19 mouse cellular contexts compared by ENCODE assay signal in the genomic region with DNA sequence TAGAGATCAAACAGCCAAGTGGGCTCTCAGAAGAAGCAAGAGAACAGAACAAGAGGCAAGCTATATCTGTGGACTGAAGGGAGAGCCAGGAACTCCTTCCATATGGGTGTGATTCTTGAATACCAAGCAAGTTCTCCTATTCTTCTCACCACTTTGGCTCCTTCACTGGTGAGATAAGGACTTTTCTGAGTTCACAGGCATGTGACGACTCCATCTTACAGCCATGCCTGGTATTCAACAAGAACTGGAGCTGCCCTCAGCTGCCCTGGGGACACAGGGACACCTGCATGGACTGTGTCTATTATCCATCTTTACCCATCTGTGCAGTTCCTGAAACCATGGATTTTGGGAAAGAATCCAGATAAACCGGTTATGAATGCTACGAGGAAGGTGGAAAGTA. TPM values are rescaled to one million over a fixed set of nuclear protein-coding genes. Genes with fewer than 3 reads are reported as not detected.
A peak's percentile ranks its signal among the peaks of the same experiment; 100 is the strongest.
DNase-seq lines count a peak whose midpoint lies in the region; ATAC-seq and TF ChIP-seq lines count a peak whose summit lies in the region.
"Had no signal": no experiment of that assay in that cellular context is flagged by ENCODE, and none has a peak within 500 bp of the region (broad histone marks: within the 10 kb centered on the region; RNA-seq: fewer than 3 reads in every experiment).

No protein-coding gene starts in this region.

- 48% methylated on average over 3 of the region's 3 CpGs for WGBS in heart, postnatal 0 days
- 63% methylated on average over 3 of the region's 3 CpGs for WGBS in liver, embryonic 15.5 days (ENCODE audit: insufficient replicate concordance)
- WGBS in limb, embryonic 13.5 days, result 76% methylated on average over 3 of the region's 3 CpGs

- no peak for TF ChIP-seq EP300 in heart, postnatal 0 days (IDR thresholded peaks at IDR 0.05; ENCODE audit: low read depth)

- no peaks in the 10 kb centered on the region for H3K36me3 ChIP-seq in heart, postnatal 0 days (replicated peaks; ENCODE audit: control insufficient read depth, insufficient read depth, low read length)
- no peaks in the 10 kb centered on the region for H3K36me3 ChIP-seq in liver, embryonic 15.5 days (replicated peaks)
- peaks cover 12% of the 10 kb centered on the region for H3K36me3 ChIP-seq in limb, embryonic 13.5 days
- H3K36me3 ChIP-seq: forebrain, embryonic 10.5 days; hindbrain, embryonic 12.5 days; liver, embryonic 13.5 days; midbrain, embryonic 13.5 days; neural tube, embryonic 12.5 days had no signal

- no peak for DNase-seq in heart, postnatal 0 days (ENCODE audit: low spot score)
- no peak for DNase-seq in heart, adult 9 months (ENCODE audit: low spot score in 2 of 2)
- no peak for DNase-seq in liver
- DNase-seq: cerebellum, adult 11-12 months; forebrain, postnatal 0 days; layer of hippocampus, adult 9-11 months; liver, embryonic 13.5 days; retina, postnatal 1 day; right cerebral cortex, postnatal 25 days had no signal

- H3K4me3 ChIP-seq in heart, postnatal 0 days (ENCODE audit: low read depth, low read length), result no peak overlapping the region
- H3K4me3 ChIP-seq in liver, embryonic 15.5 days (replicated peaks), result no peak overlapping the region
- H3K4me3 ChIP-seq in brown adipose tissue, adult 24 weeks (ENCODE audit: insufficient read depth, low read depth, low read length), result no peak overlapping the region
- no peak overlapping the region for H3K4me3 ChIP-seq in limb, embryonic 13.5 days
- H3K4me3 ChIP-seq: forebrain, embryonic 10.5 days; hindbrain, embryonic 12.5 days; liver, embryonic 13.5 days; midbrain, embryonic 13.5 days; neural tube, embryonic 12.5 days had no signal

- TF ChIP-seq CTCF in heart, postnatal 0 days (IDR thresholded peaks at IDR 0.05; ENCODE audit: low read depth), result no peak

- H3K27ac ChIP-seq in heart, postnatal 0 days (ENCODE audit: low read depth), result 0 out of 2 replicates have a peak overlapping the region, but pooled peaks have one; percentile 0
- H3K27ac ChIP-seq in liver, embryonic 15.5 days (replicated peaks), result 0 out of 2 replicates have a peak overlapping the region, but pooled peaks have one; percentile 0
- H3K27ac ChIP-seq in brown adipose tissue, adult 24 weeks (replicated peaks; ENCODE audit: low read depth, low read length), result peak overlapping the region; percentile 41
- H3K27ac ChIP-seq in limb, embryonic 13.5 days, result peak overlapping the region; percentile 33; the same call in 1 of the 2 replicates
- H3K27ac ChIP-seq: forebrain, embryonic 10.5 days; hindbrain, embryonic 12.5 days; liver, embryonic 13.5 days; midbrain, embryonic 13.5 days; neural tube, embryonic 12.5 days had no signal

- no peak for ATAC-seq in heart, postnatal 0 days (ENCODE audit: insufficient read depth, low read depth)
- no peak for ATAC-seq in liver, embryonic 15.5 days (ENCODE audit: insufficient read depth)
- no peak for ATAC-seq in limb, embryonic 13.5 days (ENCODE audit: low FRiP score, low read depth)
- no peak for ATAC-seq in megakaryocyte, adult 5-6 weeks (ENCODE audit: poor library complexity, severe bottlenecking)
- ATAC-seq: forebrain, postnatal 0 days; midbrain, embryonic 13.5 days; Patski had no signal

- H3K4me2 ChIP-seq in heart, postnatal 0 days (ENCODE audit: low read depth, low read length), result no peak overlapping the region
- H3K4me2 ChIP-seq in liver, embryonic 15.5 days, result no peak overlapping the region
- no peak overlapping the region for H3K4me2 ChIP-seq in limb, embryonic 13.5 days (replicated peaks)
- H3K4me2 ChIP-seq: heart, embryonic 11.5 days; hindbrain, embryonic 12.5 days; liver, embryonic 13.5 days; midbrain, embryonic 13.5 days; neural tube, embryonic 12.5 days had no signal

- H3K9ac ChIP-seq in heart, postnatal 0 days (replicated peaks; ENCODE audit: low read depth, low read length), result no peak overlapping the region
- no peak overlapping the region for H3K9ac ChIP-seq in liver, embryonic 15.5 days
- no peak overlapping the region for H3K9ac ChIP-seq in limb, embryonic 13.5 days
- H3K9ac ChIP-seq: forebrain, postnatal 0 days; hindbrain, embryonic 12.5 days; liver, embryonic 13.5 days; midbrain, embryonic 13.5 days; neural tube, embryonic 12.5 days had no signal

- no peaks in the 10 kb centered on the region for H3K9me3 ChIP-seq in heart, postnatal 0 days (replicated peaks; ENCODE audit: control insufficient read depth, low read length)
- H3K9me3 ChIP-seq in liver, embryonic 15.5 days (replicated peaks), result no peaks in the 10 kb centered on the region
- H3K9me3 ChIP-seq in limb, embryonic 13.5 days, result no peaks in the 10 kb centered on the region
- H3K9me3 ChIP-seq: forebrain, embryonic 10.5 days; hindbrain, embryonic 12.5 days; liver, embryonic 13.5 days; midbrain, embryonic 13.5 days; neural tube, embryonic 12.5 days had no signal

- peaks cover 12% of the 10 kb centered on the region; the same call in 1 of the 2 replicates for H3K4me1 ChIP-seq in heart, postnatal 0 days (ENCODE audit: control insufficient read depth, insufficient read depth)
- peaks cover 20% of the 10 kb centered on the region for H3K4me1 ChIP-seq in liver, embryonic 15.5 days (replicated peaks)
- peaks cover 37% of the 10 kb centered on the region for H3K4me1 ChIP-seq in brown adipose tissue, adult 24 weeks (ENCODE audit: control insufficient read depth, insufficient read depth, insufficient read length, low read length)
- H3K4me1 ChIP-seq in limb, embryonic 13.5 days, result peaks cover 72% of the 10 kb centered on the region
- H3K4me1 ChIP-seq: neural tube, embryonic 12.5 days had no signal

- H3K27me3 ChIP-seq in heart, postnatal 0 days (ENCODE audit: control insufficient read depth, insufficient read depth, low read length), result no peaks in the 10 kb centered on the region
- H3K27me3 ChIP-seq in liver, embryonic 15.5 days, result no peaks in the 10 kb centered on the region
- H3K27me3 ChIP-seq in limb, embryonic 13.5 days, result no peaks in the 10 kb centered on the region
- H3K27me3 ChIP-seq: hindbrain, embryonic 12.5 days; liver, embryonic 13.5 days; neural tube, embryonic 12.5 days had no signal

RNA-seq across cellular contexts. Expression of gene Cped1, which starts 15.2 kb away (rescaled TPM):
- total RNA-seq in heart, postnatal 0 days (2014; rRNA removed; ENCODE audit: low replicate concordance), result 6.1 and 13.2 TPM in 2 replicates
- polyA plus RNA-seq in heart, postnatal 0 days (2015; fragmentation: Nextera tagmentation; extraction: Ambion mirVana), result 3.6 and 3.9 TPM in 2 replicates
- polyA plus RNA-seq in liver, embryonic 15.5 days (2015; fragmentation: Nextera tagmentation; extraction: Ambion mirVana), result 3.7 and 3.9 TPM in 2 replicates
- 37.5 and 39.6 TPM in 2 replicates for polyA plus RNA-seq in brown adipose tissue, adult 24 weeks (2012; ENCODE audit: insufficient read depth, insufficient read length, missing spikeins)
- polyA plus RNA-seq in limb, embryonic 13.5 days (2015; fragmentation: Nextera tagmentation; extraction: Ambion mirVana), result 53.1 and 53.5 TPM in 2 replicates
- total RNA-seq in megakaryocyte, adult 5-6 weeks (2015), result 0.22 and 1.3 TPM in 2 replicates
- 0.99 and 1.3 TPM in 2 replicates for total RNA-seq in megakaryocyte, adult 5-6 weeks (2017)

RNA-seq across cellular contexts. Expression of gene Ing3, which starts 51.5 kb away (rescaled TPM):
- total RNA-seq in heart, postnatal 0 days (2014; rRNA removed; ENCODE audit: low replicate concordance), result 11.6 and 18.7 TPM in 2 replicates
- 28.4 and 30.5 TPM in 2 replicates for polyA plus RNA-seq in heart, postnatal 0 days (2015; fragmentation: Nextera tagmentation; extraction: Ambion mirVana)
- polyA plus RNA-seq in liver, embryonic 15.5 days (2015; fragmentation: Nextera tagmentation; extraction: Ambion mirVana), result 15.2 and 16.7 TPM in 2 replicates
- polyA plus RNA-seq in brown adipose tissue, adult 24 weeks (2012; ENCODE audit: insufficient read depth, insufficient read length, missing spikeins), result 13.6 and 15.1 TPM in 2 replicates
- 70.2 and 70.9 TPM in 2 replicates for polyA plus RNA-seq in limb, embryonic 13.5 days (2015; fragmentation: Nextera tagmentation; extraction: Ambion mirVana)
- 45.5 and 57.5 TPM in 2 replicates for total RNA-seq in megakaryocyte, adult 5-6 weeks (2015)
- total RNA-seq in megakaryocyte, adult 5-6 weeks (2017), result 50.6 and 51.9 TPM in 2 replicates
